Mouse (Mus musculus) megakaryocyte progenitor cell, adult 5-6 weeks (primary cell): ENCODE data around the gene Cnot2. TPM values are rescaled to one million over a fixed set of nuclear protein-coding genes. Genes with fewer than 3 reads are reported as not detected.

Experiments
- ATAC-seq: replicated peaks from 2 replicates; pipeline ENCODE4 v1.8.0; 2016; ENCODE audit warnings: mild to moderate bottlenecking, moderate TSS enrichment, inconsistent platforms; ENCODE audit not compliant: poor library complexity
- total RNA-seq, 2 experiments: library from RNA; stranded (forward) in 1 of 2; stranded (reverse) in 1 of 2; fragments of 157-497, 149-512 nt in 1 of 2; fragments of 200-1000 nt in 1 of 2; gene quantifications; 2 replicates each; pipeline versions ENCODE4 v1.2.3 to v1.2.4; 2015 to 2017

Cnot2 gene
- total RNA-seq, 2 experiments from 2014 or later: 100 to 101 TPM

DNA sequence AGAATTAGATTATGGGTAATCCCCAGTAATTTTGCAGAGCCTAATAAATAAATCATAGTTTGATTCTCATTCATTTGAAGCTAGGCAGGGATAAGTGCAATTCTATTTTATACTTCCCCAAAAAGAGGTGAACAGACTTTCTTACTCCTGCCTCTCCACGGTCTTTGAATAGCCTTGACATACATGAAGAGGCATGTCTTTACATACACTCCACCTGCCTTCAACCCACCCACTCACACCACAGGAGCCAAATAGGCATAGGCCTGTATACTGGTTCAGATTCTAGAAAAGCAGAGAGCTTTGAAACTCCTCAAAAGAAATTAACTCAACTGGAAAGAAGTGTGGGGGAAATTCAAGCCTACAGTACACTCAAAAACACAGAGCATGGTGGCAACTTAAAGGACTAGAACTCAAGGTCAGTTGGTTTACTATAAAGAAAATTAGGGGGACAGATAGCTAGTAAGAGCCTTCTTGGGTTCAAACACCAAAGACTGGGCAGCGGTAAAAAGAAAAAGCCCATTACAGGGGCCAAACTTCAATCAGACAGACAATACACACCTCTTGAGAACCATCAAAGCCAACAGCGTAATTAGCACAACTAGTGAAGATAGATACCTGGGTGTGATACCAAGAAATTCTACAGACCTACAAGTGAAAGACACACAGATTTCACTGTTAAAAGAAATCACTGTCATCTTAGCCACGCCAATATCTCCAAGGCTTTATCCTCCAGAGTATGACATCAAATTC lies 18.4 kb downstream of the Cnot2 start:
- ATAC-seq: no peak

DNA sequence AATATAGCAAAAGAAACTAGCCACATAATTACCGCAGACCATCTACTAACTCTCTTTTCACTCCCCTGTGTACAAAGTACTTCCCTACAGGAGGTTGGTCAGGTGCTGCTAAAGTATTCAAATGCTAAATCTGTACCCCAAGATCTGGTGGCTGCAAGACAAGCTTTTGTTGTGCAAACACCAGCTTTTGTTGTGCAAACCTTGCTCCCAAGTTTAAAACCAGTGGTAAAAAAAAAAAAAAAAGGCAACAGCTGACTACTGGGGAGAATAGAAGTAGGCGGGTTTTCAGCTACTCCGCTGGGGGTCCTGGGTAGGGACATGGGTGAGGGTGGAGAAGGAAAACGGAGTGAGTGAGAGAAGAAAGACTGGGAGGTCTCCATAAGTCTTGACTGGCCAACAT lies 19.1 kb downstream of the Cnot2 start:
- peak; percentile 75 for ATAC-seq

DNA sequence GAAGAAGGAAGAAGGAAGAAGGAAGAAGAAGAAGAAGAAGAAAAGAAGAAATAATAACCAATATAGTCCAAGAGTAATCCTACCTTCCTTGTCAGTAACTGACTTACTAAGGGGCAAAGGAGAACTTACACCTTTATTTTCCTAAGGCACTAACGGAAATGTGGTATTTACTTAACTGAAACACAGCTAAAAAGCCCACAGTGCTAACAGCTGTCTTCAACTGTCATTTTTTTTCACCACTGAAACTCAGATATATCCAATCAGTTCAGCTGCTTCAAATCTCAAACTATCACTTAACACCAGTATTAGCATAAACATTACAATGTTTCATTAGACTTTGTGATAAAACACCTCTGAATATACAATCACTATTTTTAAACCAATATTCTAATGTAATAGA lies 22.1 kb downstream of the Cnot2 start:
- ATAC-seq: 0 out of 2 replicates have a peak, but pooled peaks have one; percentile 9

DNA sequence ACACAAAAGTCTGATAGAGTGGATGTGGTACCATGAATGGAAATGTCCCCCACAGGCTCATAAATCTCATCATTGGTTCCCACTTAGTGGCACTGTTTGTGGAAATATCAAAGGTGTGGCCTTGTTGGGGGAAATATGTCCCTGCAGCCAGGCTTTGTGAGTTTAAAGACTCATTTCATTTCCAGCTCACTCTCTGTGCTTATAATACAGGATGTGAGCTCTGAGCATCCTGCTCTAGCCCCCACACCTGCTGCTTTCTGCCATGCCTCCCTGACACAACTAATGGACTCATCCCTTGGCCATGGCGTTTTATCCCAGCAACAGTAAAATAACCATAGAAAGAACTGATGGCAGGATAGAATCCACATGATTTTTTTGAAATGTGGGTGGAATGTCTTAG lies 24.1 kb downstream of the Cnot2 start:
- ATAC-seq: no peak

DNA sequence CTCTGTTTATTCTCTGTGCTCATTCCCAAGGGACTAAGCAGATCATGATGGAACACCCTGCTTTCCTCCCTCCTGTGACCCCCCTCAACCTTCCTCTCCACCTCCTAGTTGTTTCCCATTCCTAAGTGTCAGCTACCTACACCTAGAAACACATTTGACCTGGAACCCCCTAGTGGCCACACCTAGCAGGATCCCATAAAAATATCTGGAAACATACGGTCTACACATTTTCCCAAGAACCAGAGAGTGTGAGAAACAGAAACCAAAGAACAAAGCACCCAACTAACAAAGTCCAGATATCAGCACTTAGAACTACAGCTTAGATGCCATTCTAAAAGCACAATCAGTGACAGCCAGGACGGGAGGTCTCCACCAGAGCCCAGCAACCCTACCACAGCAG lies 26.9 kb downstream of the Cnot2 start:
- ATAC-seq: peak; percentile 65

DNA sequence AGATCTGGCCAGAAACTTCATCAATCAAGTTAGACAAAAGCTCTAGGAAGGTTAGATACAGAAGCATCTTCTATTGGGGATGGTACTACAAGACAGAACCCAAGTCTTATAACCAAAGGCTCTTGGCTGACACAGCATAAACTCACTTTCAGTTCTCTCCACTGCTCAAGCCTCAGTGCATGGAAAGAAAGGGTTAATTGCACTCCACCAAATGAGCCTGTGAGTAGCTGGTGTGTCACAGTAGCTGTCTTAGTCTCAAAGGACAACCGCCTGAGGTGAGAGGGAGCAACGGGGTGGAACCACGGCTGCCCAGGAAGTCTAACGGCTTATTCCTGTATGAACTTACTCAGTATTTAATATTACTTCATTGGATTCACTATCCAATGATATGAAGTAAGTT lies 33.4 kb downstream of the Cnot2 start:
- ATAC-seq: no peak; the same call in 1 of the 2 replicates

DNA sequence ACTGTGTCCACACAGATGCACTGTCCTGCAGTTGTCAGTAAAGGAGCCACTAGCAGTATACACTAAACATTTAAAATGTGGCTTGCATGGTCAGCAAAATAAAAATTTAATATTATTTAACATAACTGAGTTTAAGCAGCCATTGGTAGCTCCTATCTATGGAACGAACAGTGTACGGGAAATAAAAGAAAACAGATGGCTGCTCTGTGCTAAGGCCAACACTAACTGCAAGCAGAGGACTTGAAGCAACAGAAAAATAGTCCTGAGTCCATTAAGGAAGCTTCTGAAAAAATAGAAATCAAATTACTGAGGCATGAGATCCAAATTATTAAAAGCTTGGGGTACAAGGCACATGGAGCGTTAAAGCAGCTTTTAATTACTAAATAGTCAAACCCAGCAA lies 35.1 kb downstream of the Cnot2 start:
- no peak for ATAC-seq

DNA sequence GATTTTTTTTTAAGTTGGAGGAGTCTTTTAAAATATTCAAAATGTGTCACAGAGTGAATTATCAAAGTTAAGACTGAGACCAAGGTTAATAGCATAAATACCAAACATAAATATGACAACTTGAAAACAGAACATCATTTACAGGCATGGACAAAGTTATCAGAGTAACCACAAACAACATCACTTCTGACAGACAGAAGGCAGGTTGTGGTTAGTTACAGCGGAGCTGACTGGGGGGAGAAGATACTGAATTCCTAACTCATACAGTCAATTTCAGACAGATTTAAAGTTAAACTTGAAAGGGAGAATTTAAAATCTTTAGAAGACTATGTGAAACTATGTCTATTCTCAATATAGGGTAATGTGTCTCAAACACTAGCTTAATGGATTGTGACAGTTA lies 38.2 kb downstream of the Cnot2 start:
- ATAC-seq: peak; percentile 71

DNA sequence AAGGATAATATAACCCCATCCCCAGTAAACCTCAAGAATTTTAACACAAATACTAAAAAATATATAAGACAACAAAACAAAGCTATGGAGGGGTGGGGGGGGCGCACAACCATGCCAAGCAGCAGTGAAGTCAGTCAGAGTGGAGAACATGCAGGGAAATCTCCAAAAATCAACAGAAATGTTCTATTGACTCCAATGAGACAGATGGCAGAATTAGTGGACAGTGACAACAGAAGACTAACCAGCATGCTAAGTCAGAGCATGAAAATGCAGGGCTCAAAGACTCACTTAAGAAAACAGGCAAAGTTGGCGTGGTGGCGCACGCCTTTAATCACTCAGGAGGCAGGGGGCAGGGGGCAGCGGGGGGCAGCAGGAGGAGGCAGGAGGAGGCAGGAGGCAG lies 40.6 kb downstream of the Cnot2 start:
- no peak for ATAC-seq

DNA sequence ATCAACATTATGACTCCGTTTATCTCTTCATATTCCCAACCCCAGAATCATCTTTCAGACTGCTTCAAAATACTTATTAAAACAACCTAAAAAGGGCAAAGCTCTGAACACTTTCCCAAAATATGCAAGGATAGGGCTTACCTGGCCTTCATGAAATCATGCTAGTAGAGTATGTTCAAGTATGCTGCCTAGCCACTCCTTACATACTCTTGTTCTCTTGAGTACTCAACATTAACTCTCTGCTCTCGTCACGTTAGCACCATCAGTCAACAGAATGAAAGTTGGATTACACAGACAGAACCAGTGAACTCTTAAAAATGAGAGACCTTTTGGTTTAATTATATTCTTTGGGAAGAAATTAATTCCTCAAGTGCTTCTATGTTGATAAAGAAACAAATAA lies 43.8 kb downstream of the Cnot2 start:
- ATAC-seq: no peak

DNA sequence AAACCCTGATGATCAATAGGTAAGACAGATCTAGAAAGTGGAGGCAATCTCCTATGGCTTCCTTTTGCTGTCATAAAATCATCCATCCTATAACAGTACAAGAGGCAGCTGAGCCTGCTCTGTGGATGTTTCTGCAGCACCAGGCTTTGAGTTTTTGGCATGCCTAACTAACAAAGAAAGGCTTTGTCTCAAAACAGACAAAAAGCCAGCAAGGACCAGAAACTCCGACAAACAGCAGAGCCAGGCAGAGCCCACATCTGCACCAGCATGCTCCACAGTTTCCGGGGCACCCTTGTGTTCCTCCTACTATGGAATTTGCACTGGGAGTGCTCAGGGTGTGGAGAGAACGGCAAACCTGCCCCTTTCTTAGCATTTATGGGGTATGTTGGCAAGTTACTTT lies 47.0 kb downstream of the Cnot2 start:
- ATAC-seq: no peak

DNA sequence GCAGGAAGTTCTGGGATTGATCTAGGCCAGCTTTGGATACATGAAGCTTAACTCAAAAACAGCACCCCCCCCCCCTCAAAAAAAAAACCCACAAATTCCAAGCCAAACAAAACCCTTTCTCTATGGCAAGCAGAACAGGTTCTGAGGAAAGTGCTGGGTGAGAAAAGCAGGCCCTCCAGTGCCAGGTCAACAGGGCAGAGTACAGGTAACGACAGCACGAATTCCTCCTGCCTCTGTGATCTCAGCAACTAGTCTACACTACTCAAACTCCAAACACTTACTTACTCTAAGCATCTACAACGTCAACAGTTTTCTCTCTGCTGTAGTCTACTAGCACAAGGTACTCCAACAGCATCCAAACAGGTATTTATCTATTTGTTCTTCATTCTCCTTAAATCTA lies 48.8 kb downstream of the Cnot2 start:
- ATAC-seq: no peak

DNA sequence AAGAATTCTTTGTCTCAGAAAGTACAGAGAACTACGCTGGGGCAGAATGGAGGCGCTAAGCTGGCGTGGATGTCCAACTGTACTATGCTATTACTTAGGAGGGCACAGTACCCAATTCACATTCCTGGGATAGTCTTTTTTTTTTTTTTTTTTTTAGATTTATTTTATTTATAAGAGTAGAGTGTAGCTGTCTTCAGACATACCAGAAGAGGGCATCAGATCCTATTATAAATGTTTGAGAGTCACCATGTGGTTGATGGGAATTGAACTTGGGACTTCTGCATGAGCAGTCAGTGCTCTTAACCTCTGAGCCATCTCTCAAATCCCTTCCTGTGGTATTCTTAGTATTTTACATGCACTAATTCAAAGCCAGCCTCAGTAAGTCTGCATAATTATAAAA lies 50.2 kb downstream of the Cnot2 start:
- ATAC-seq: no peak

DNA sequence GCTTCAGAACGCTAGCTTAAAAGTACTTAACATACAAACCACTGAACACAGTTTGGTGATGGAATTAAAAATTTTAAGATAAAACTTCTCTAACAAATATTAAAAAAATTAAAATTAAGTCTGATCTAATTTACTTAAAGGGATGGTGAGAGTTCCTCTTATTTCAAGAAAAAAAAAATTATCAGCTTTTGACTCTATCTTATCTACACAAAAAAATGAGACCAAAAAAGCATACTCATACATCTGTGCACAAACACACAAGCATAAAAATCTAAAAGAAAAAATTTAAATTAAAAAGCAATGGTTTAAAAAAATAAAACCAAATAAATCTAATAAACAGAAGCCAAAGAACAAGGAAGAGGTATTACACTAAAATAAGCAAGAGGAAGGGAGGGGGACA lies 61.7 kb downstream of the Cnot2 start:
- ATAC-seq: no peak

DNA sequence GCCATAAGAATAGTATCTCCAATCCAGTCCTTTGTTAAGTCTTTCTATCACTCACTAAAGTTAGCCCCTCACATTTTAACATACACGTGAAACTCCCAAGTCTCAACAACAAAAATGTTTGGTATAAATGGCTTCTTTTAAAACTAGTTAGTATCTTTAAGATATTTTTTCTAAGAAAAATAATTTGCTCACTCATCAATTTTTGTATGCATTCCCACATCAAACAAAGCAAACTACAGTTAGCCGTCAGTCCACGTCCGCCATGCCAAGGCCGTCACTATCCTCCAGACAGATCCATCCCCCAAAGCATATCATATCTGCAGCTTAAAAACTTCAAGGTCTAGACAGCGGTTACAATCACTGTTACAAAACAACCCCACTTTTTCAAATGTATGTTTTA lies 65.7 kb downstream of the Cnot2 start:
- no peak for ATAC-seq

DNA sequence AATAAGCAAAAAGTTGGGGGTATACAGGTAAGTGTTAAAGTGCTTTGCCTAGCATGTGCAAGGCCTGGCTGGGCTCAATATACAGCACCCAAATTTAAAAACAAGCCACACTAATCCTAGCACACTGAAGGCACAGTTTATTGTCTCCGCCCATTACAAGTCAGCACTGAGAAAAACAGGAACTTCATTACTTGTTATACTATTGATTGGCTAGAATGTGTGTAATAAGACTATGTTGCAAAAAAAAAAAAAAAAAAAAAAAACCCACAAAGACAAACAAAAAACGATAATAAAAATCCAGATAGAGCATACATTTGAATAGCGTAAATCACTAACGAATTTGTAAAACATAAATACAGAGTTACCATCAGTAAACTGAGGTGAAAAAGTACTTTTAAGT lies 66.2 kb downstream of the Cnot2 start:
- ATAC-seq: peak; percentile 74

DNA sequence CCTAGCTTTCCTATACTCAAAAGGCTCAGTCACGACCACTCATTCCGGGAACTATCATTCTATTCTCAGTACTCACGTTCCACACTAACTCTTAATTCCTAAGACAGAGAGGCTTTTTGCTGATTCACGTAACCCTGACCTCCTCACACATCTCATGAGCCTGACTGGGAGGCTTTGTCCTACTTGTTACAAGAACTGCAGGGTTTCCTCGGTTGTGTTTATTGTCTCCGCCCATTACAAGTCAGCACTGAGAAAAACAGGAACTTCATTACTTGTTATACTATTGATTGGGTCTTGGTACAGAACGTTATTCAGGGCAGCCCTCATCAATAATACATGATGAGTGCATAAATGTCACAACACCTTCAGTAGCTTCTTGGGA lies 68.1 kb downstream of the Cnot2 start:
- peak; percentile 60 for ATAC-seq

DNA sequence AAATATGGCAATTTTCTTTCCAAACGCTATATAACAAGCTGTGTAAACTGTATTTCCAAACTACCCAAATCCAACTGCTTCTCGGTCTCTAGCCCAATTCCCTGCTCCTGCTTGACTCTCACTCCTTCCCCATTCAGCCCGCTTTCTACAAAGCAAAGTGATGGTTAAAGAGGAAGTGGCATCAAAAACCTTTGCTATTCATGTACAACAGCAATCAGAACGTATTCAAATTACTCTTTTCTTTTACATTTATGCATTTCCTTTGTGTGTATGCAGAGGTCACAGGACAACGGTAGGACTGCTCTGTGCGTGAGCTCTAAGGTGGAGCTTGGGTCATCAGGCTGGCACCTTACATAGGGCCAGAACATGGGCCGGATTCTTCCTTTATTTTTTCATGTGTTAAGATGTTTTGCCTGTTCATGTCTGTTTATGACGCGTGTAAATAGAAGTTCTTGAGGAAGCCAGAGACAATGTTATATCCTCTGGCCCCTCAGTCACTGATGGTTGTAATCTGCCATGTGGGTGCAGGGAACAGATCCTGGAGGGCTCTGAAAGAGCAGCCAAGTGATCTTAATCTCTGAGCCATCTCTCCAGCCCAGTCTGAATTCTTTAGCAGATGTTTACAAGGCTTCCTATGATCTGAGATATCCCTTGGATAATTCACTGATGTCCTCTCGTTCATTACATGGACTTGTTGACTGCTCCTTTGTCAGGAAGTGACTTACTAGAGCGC lies 68.6 kb downstream of the Cnot2 start:
- peak; percentile 26; the same call in 1 of the 2 replicates for ATAC-seq

DNA sequence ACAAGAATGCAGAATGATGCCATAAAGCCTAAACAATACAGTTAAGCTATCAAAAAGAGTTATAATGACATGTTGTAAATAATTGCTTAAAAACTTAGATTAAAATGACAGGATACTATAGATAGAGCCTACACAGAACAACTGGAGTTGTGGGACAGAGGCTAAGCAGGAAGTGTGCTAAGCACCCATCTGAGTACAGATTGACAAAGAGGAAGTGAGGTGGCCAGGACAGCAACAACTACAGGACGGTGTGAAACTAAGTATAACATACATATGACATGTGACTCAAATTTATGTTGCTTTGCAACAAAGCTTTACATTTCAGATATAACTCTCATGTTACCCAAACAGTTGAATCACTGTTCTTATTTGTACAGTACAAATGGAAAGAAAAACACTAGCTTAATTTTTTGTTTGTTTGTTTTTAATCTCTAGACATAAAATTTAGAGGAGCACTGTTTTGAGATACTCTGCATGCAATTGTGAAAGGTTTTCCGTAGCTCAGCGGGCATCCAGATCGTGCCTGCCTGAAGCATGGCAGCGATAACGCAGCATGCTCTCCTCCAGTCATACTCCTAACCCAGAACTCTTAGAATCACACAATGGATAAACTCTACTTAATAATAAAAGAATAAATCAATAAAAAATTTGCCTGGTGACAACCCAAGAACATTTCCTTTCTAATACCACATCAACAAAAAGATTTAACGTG lies 75.9 kb downstream of the Cnot2 start:
- ATAC-seq: peak; percentile 100

DNA sequence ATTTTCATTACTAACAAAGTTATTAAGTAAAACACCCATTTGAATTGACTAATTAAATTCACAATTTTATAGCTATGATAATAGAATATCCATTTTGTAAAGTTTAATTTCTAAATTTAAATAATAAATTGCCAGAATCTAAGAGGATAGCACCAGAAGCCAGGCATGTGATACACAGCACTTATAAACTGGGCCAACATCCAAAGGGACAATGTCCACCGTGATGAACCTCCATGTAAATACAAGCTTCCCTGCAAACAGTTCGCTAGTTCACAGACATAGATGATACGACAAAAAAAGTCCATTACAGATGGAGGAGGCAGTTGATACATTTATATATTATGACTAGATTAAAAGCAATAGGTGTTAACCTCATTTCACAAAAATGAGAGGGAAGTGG lies 88.5 kb downstream of the Cnot2 start:
- no peak for ATAC-seq

DNA sequence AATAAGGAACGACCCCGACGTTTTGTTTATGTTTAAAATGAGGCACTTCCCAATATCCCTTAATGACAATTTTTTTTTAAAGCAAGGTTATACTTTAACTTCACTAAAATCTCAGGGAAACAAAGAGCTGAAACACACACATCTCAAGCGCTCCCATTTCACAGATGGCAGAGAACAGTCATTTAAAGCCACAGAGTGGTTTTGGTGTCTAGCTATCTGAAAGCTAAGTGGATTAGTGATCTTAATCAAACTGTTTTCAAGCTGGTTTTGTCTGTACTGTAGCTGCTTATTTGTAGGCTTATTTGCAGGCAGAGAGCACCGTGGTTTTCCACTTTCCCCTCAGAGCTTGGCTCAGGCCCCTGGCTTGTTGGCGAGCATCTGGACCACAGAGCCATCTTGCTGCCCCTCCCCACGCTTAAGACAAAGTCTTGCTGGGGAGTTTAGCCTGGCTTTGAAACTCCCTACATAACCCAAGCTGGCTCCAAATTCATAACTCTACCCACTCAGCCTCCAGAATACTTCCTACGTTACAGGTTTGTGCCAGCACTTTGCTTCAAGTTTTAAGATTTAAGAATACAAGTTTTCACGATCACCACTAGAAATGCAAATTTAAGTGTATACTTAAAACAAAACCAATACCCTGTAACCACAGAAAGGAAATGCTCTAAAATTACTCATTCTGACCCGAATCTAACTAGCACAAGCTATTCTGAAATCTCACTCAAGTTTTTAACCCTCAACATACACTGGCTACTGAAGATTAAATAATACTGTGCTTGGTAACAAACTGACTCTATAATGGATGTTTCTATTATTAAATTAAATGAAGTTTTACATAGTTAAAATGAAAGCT lies 94.2 kb downstream of the Cnot2 start:
- no peak for ATAC-seq
